Mouse (Mus musculus) limb, embryonic 15.5 days (tissue): ENCODE results near the gene Nrl. TPM values are rescaled to one million over a fixed set of nuclear protein-coding genes. Genes with fewer than 3 reads are reported as not detected.

Experiments used
- ATAC-seq: fragments of 200-750 bp; cut with Nextera tagmentation; 2 replicates; pipeline ENCODE4 v1.8.0; 2017; ENCODE audit warnings: low read depth, moderate TSS enrichment; ENCODE audit not compliant: insufficient number of reproducible peaks, low FRiP score, low TSS enrichment
- H3K27ac ChIP-seq: fragments of 300-500 bp; sonication (generic); 2 replicates; pipeline ENCODE4 v1.5.1; 2015; ENCODE audit warnings: moderate library complexity, mild to moderate bottlenecking, inconsistent platforms
- H3K27me3 ChIP-seq: fragments of 300-500 bp; sonication (generic); 2 replicates; pipeline ENCODE4 v1.6.1; 2015; ENCODE audit warnings: inconsistent platforms
- H3K36me3 ChIP-seq: fragments of 300-500 bp; sonication (generic); 2 replicates; pipeline ENCODE4 v1.6.1; 2015; ENCODE audit warnings: inconsistent platforms
- H3K4me1 ChIP-seq: fragments of 300-500 bp; sonication (generic); 2 replicates; pipeline ENCODE4 v1.6.1; 2015; ENCODE audit warnings: inconsistent platforms
- H3K4me2 ChIP-seq: fragments of 300-500 bp; sonication (generic); 2 replicates; pipeline ENCODE4 v1.6.1; 2015; ENCODE audit warnings: mild to moderate bottlenecking, inconsistent platforms
- H3K4me3 ChIP-seq: fragments of 300-500 bp; sonication (generic); 2 replicates; pipeline ENCODE4 v1.5.1; 2015; ENCODE audit warnings: mild to moderate bottlenecking, inconsistent platforms
- H3K9ac ChIP-seq: fragments of 300-500 bp; sonication (generic); 2 replicates; pipeline ENCODE4 v1.6.1; 2015; ENCODE audit warnings: inconsistent platforms
- H3K9me3 ChIP-seq: fragments of 300-500 bp; sonication (generic); 2 replicates; pipeline ENCODE4 v1.6.1; 2016; ENCODE audit warnings: inconsistent platforms
- WGBS: fragments of 180-500 bp; shearing (Covaris S2); methylation state at CpG from one replicate; pipeline ENCODE4 v1.1.7; 2015; 5-methylcytosine and 5-hydroxymethylcytosine counted together
- polyA plus RNA-seq: library from polyadenylated mRNA; unstranded; fragments of >200 nt; fragmentation: Nextera tagmentation; extraction: Ambion mirVana; gene quantifications from 2 replicates; pipeline ENCODE4 v1.2.1, GENCODE M21; 2015

Nrl gene
- polyA plus RNA-seq, result not detected in 2 replicates

DNA sequence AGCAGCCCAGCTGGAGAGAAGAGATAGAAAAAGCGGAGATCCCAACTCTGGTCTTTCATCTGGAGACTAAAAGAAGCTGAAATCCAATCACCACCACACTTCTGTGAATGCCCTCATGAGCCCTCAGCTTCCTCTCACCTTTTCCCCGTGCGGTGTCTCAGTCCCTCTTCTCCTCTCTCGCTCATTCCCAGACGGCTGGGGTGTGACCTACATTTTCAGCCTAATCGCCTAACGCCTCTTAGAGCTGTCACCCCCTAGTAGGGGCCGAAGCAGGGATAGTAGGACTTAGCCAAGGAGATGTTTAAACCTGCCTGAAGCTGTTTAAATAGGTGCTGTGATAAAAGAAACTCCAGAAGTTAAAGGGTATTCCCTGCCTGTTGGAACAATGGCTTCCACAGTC lies at the start of gene Nrl:
Gene Nrl, minus strand, starts transcription at position 197 of the 400 bp plus-strand sequence.
- ATAC-seq, result no peak
- H3K27ac ChIP-seq, result no peak within 1 kb of the TSS
- H3K9ac ChIP-seq, result no peak within 1 kb of the TSS
- WGBS, result 18% methylated on average over 8 of the region's 8 CpGs
- no peak within 1 kb of the TSS for H3K4me2 ChIP-seq
- no peak within 1 kb of the TSS for H3K4me3 ChIP-seq
- H3K9me3 ChIP-seq, result no peaks in the 10 kb centered on the region
- peaks cover 35% of the 10 kb centered on the region for H3K27me3 ChIP-seq
- H3K4me1 ChIP-seq, result peaks cover 9% of the 10 kb centered on the region
- H3K36me3 ChIP-seq, result no peaks in the 10 kb centered on the region

DNA sequence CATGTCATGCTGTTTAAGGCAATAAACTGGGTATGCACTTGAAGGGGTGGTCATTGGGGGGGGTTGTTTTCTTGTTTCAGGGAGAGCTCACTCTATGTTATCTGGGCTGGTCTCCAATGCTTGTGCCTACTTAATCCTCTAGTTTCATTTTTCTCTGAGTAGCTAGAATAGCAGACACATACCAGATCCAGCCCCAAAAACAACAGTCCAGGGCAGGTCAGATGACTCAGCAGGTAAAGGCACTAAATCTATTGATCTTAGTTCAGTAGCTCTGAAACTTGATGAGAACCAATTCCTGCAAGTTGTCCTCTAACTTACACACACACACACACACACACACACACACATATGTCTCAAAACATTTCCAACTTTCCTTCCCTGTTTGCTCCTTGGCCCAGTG lies 47.0 kb upstream of the Nrl start:
- no peak overlapping the region for H3K27ac ChIP-seq
- H3K36me3 ChIP-seq, result peaks cover 28% of the 10 kb centered on the region
- H3K4me2 ChIP-seq, result no peak overlapping the region
- no peak overlapping the region for H3K4me3 ChIP-seq
- H3K27me3 ChIP-seq, result no peaks in the 10 kb centered on the region
- no peak overlapping the region for H3K9ac ChIP-seq
- ATAC-seq, result no peak
- H3K9me3 ChIP-seq, result no peaks in the 10 kb centered on the region
- peaks cover 4% of the 10 kb centered on the region; the same call in 1 of the 2 replicates for H3K4me1 ChIP-seq

DNA sequence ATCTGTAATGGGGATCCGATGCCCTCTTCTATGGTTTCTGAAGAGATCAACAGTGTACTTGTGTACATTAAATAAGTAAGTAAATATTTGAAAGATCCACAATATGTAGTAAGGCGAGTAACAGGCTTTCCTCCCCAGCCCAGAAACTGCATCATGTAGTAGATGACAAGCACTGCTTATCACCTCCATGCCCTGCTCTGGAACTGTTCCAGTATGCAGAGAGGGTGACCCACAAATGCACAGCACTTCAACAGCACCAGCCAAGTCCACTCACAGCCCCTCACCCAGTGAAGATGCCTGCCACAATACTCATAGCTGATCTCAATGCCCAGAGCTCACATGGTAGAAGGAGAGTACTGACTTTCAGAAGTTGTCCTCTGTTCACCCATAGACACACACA lies 45.8 kb upstream of the Nrl start:
- no peak overlapping the region for H3K4me3 ChIP-seq
- no peaks in the 10 kb centered on the region for H3K4me1 ChIP-seq
- no peak overlapping the region for H3K27ac ChIP-seq
- H3K9ac ChIP-seq, result no peak overlapping the region
- H3K9me3 ChIP-seq, result no peaks in the 10 kb centered on the region
- 90% methylated on average over 2 of the region's 2 CpGs for WGBS
- H3K27me3 ChIP-seq, result no peaks in the 10 kb centered on the region
- H3K4me2 ChIP-seq, result no peak overlapping the region
- no peak for ATAC-seq
- peaks cover 39% of the 10 kb centered on the region for H3K36me3 ChIP-seq

DNA sequence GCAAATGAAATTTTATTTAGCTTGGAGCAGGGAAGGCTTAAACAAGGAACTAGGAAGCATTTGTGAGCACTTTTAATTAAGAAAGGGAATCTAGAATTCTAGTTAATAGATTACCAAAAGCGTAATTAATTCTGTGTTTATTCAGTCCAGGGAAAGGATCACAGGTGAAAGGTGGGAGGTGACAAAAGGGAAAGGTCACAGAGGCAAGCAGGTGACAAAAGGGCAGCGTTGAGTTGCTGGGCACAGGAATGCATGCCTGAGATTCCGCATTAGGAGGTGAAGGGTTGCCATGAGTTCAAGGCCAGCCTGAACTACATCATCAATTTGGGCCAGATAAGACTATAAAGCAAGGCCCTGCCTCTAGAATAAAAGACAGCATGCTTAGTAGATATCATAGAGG lies 42.7 kb upstream of the Nrl start:
- H3K9ac ChIP-seq, result no peak overlapping the region
- no peaks in the 10 kb centered on the region for H3K27me3 ChIP-seq
- no peak overlapping the region for H3K4me3 ChIP-seq
- no peak overlapping the region for H3K27ac ChIP-seq
- ATAC-seq, result no peak
- H3K4me1 ChIP-seq, result no peaks in the 10 kb centered on the region
- peaks cover 63% of the 10 kb centered on the region for H3K36me3 ChIP-seq
- 92% methylated on average over 3 of the region's 3 CpGs for WGBS
- H3K9me3 ChIP-seq, result no peaks in the 10 kb centered on the region
- no peak overlapping the region for H3K4me2 ChIP-seq

DNA sequence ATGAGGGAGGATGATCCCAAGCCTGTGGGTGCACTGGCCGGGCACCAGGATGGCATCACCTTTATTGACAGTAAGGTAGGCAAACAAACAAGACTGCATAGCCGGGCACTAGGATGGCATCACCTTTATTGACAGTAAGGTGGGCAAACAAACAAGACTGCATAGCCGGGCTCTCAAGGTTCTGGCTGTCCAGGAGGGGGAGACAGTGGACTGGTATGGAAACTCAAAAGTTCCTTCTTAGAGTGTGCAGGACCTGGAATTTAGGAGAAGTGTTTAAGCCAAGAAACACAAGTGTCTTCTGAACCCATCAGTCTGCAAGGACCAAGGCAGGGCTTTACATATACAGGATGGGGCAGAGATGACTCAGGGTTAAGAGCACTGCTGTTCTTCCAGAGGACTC lies 41.0 kb upstream of the Nrl start:
- H3K9ac ChIP-seq, result no peak overlapping the region
- no peaks in the 10 kb centered on the region for H3K9me3 ChIP-seq
- no peak overlapping the region for H3K4me3 ChIP-seq
- peaks cover 15% of the 10 kb centered on the region for H3K4me1 ChIP-seq
- 82% methylated on average over 3 of the region's 3 CpGs for WGBS
- H3K36me3 ChIP-seq, result peaks cover 63% of the 10 kb centered on the region
- H3K27me3 ChIP-seq, result no peaks in the 10 kb centered on the region
- no peak overlapping the region for H3K4me2 ChIP-seq
- no peak for ATAC-seq
- no peak overlapping the region for H3K27ac ChIP-seq

DNA sequence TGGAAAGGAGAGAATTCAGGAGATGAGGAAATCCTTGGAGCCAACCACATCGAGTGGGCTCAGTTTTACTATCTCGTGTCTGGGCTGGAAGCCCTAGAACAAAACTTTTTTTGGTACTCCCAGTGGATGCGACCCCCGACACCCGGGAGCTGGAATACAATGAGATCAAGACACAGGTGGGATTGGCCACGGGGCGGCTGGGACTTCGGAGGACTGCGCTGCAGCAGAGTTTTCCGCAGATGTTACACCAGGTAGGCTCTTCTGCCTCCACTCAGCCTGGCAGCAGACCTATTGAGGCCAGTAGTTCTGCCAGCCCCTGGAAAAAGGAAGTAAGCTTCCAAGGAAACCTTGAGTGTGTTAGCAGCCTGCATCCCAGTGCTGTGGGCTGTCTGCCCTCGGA lies 38.5 kb upstream of the Nrl start:
- H3K27ac ChIP-seq, result no peak overlapping the region
- H3K4me1 ChIP-seq, result peaks cover 15% of the 10 kb centered on the region
- H3K9me3 ChIP-seq, result no peaks in the 10 kb centered on the region
- H3K27me3 ChIP-seq, result no peaks in the 10 kb centered on the region
- H3K4me2 ChIP-seq, result no peak overlapping the region
- H3K36me3 ChIP-seq, result peaks cover 48% of the 10 kb centered on the region
- WGBS, result 90% methylated on average over 11 of the region's 11 CpGs
- no peak for ATAC-seq
- H3K4me3 ChIP-seq, result no peak overlapping the region
- no peak overlapping the region for H3K9ac ChIP-seq

DNA sequence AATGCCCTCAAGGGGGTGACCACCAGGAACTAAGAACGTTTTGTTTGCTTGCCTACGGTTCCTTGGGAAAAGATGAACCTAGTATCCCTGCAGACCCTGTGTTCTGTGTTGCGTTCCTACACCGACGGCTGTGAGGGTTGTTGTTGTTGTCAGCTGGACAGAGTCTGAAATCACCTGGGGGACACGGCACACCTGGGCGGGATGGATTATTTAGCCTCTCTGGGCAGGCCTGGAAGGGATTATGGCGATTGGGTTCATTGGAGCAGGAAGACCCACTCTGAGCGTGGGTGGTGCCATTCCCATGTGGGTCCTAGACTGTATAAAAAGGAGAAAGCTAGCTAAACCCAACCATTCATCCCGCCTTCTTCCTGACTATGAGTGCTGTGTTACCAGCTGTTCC lies 37.1 kb upstream of the Nrl start:
- peak overlapping the region; percentile 68; the same call in 1 of the 2 replicates for H3K4me3 ChIP-seq

DNA sequence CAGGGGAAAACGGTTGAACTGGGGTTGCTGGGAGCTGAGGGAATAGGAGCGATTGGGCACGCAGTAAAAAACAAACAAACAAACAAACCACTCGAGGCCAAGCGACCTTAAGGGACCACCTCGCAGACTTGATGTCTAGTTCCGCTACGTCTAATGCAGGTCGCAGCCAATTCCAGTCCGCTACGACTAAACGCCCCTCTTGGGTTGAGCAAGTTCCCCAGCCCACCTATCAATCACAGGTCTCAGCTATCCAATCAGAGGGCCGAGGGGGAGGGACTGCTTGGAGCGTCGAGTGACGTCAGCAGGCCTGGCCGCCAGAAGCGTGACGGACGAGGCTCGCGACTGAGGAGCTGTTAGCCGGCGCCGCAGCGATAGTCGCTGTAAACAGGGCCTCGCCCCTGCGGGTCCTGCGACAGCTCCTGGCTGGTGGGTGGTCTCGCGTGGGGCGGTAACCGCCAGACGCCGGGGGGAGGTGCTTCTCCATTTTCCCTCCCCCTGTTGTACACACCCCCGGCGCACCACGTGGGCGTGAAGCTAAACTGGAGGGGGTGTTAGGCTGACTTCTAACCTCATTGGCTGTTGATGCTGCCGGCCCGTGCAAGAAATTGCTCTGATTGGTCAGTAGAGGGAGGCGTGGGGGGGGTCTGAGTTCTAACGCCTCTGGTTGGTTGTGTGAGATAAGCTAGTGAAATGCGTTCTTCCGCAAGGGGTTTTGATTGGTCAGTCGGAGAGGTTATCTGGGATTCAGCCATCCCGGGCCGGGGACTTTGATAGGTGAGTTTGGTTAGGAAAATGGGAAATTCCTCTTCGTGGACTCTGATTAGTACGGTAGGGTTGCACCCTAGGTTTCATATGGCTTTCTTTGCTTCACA lies 35.7 kb upstream of the Nrl start, which contains the start of gene A730061H03Rik:
Gene A730061H03Rik, minus strand, starts transcription at position 205 of the 872 bp plus-strand sequence.
- peak; percentile 97 for ATAC-seq

More for the DNA sequence above, 37.1 kb upstream of the Nrl start:
- no peak for ATAC-seq
- no peaks in the 10 kb centered on the region for H3K9me3 ChIP-seq
- H3K4me2 ChIP-seq, result no peak overlapping the region
- 77% methylated on average over 10 of the region's 10 CpGs for WGBS
- H3K36me3 ChIP-seq, result peaks cover 36% of the 10 kb centered on the region
- H3K27me3 ChIP-seq, result no peaks in the 10 kb centered on the region
- peaks cover 18% of the 10 kb centered on the region for H3K4me1 ChIP-seq
- 0 out of 2 replicates have a peak overlapping the region, but pooled peaks have one; percentile 10 for H3K9ac ChIP-seq
- H3K27ac ChIP-seq, result no peak overlapping the region

DNA sequence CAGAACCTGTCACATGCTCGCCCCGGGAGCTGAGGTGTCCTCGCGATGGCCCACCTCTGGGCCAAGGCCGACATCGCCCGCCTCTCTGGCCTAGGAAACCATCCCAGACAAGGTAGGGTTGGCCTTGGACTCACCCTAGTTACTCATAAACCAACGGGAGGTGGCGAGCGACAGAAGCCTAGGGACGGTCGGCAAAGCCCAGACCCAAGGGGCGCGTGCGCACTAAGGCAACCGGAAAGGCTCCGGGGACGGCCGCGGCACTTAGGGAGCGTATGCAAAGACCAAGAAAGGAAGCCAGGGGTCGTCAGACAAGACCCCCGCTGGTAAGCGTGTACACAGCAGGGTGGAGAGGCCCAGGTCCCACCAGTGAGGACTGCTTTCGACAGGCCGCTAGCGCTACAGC lies 35.0 kb upstream of the Nrl start, which contains the start of gene Dcaf11:
Gene Dcaf11, plus strand, starts transcription at position 208 of the 403 bp plus-strand sequence.
- H3K27me3 ChIP-seq, result no peaks in the 10 kb centered on the region
- peak within 1 kb of the TSS; percentile 78 for H3K4me2 ChIP-seq
- no peaks in the 10 kb centered on the region for H3K9me3 ChIP-seq
- WGBS, result under 1% methylated on average over 27 of the region's 27 CpGs
- peak within 1 kb of the TSS; percentile 68 for H3K4me3 ChIP-seq
- peaks cover 16% of the 10 kb centered on the region for H3K36me3 ChIP-seq
- peak within 1 kb of the TSS; percentile 69 for H3K9ac ChIP-seq
- H3K27ac ChIP-seq, result peak within 1 kb of the TSS; percentile 99
- ATAC-seq, result peak; percentile 70
- peaks cover 18% of the 10 kb centered on the region for H3K4me1 ChIP-seq

More for the DNA sequence above, 35.7 kb upstream of the Nrl start, which contains the start of gene A730061H03Rik:
- no peaks in the 10 kb centered on the region for H3K9me3 ChIP-seq
- WGBS, result under 1% methylated on average over 51 of the region's 51 CpGs
- H3K9ac ChIP-seq, result peak within 1 kb of the TSS; percentile 69
- H3K4me3 ChIP-seq, result peak within 1 kb of the TSS; percentile 68
- peak within 1 kb of the TSS; percentile 78 for H3K4me2 ChIP-seq
- peak within 1 kb of the TSS; percentile 99 for H3K27ac ChIP-seq
- peaks cover 18% of the 10 kb centered on the region for H3K4me1 ChIP-seq
- H3K36me3 ChIP-seq, result peaks cover 22% of the 10 kb centered on the region
- H3K27me3 ChIP-seq, result no peaks in the 10 kb centered on the region

DNA sequence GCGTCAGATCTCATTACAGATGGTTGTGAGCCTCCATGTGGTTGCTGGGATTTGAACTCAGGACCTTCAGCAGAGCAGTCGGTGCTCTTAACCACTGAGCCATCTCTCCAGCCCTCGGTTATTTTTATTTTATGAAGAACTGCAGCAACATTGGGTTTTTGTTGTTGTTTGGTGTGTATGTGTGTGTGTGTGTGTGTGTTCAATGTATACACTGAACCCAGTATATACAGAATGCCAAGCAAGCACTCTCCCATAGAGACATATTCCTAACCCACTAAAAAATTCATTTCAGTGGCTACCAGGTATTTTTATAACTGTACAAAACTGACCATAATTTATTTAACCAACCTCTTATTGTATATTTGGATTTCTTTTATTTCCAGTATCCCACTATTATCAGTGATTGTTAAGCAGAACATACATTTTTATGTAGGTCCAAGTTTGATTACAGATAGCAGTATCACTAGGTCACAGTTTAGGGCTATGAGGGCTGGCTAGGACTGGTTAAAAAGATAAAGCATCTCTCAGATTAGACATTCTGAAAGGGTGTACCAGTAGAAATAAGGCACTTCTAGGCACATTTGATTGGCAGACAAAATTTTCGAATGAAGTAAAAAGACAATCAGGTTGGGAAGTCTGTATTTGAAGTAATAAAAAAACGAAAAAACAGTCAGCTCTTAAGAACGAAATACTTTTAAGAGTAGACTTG lies 34.1 kb upstream of the Nrl start:
- Histone ChIP-seq H3K27ac (no peak overlapping the region), H3K4me3 (peak overlapping the region; percentile 68), H3K36me3 (peaks cover 7% of the 10 kb centered on the region; the same call in 1 of the 2 replicates), H3K9me3 (no peaks in the 10 kb centered on the region), H3K27me3 (no peaks in the 10 kb centered on the region), H3K4me2 (peak overlapping the region; percentile 61), H3K4me1 (peaks cover 18% of the 10 kb centered on the region), H3K9ac (no peak overlapping the region)
- 49% methylated on average over 6 of the region's 6 CpGs for WGBS
- ATAC-seq, result no peak

DNA sequence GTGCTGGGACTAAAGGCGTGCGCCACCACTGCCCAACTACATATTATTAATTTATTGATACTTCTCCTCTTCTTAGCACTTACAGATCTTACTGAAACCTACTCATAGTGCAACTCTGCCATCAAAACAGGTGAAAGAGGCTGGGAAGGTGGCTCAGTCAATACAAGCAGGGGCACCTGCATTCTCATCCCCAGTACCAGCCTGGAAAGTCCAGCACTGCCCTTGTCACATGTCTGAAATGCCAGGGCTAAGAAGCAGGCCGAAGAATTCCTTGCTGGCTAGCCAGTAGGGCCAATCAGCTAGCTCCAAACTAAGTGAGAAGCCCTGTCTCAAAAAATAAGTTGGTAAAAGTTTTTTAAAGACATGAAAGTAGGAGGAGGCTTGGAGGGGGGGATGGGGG lies 32.8 kb upstream of the Nrl start:
- Histone ChIP-seq H3K4me3 (no peak overlapping the region), H3K27me3 (no peaks in the 10 kb centered on the region), H3K4me1 (peaks cover 18% of the 10 kb centered on the region), H3K9ac (no peak overlapping the region), H3K27ac (no peak overlapping the region), H3K4me2 (no peak overlapping the region), H3K9me3 (no peaks in the 10 kb centered on the region), H3K36me3 (no peaks in the 10 kb centered on the region)
- no peak for ATAC-seq
- 86% methylated on average over 3 of the region's 3 CpGs for WGBS

DNA sequence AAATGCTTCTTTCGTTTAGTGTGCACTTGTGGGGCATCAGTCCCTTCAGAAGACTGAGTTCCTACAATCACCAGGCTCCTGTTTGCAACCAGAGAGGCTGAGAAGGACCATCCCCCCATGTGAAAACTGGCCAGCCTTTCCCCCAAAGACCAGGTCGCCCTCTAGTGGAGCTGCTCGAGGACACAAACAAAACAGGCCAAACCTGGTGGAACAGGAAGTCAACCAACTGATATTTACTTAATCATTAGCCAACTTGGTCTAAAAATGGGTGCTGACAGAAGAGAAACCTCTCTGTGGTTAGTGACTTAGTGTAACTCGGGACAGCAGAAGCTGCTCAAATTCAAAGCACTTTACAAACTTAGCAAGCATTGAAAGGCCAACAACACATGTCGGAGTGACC lies 32.2 kb upstream of the Nrl start:
- Histone ChIP-seq H3K4me2 (no peak overlapping the region), H3K9me3 (no peaks in the 10 kb centered on the region), H3K27me3 (no peaks in the 10 kb centered on the region), H3K4me1 (peaks cover 15% of the 10 kb centered on the region), H3K36me3 (no peaks in the 10 kb centered on the region), H3K27ac (no peak overlapping the region), H3K9ac (no peak overlapping the region), H3K4me3 (no peak overlapping the region)
- 26% methylated on average over 5 of the region's 5 CpGs for WGBS
- no peak for ATAC-seq
